Mouse (Mus musculus): ENCODE measurements around the gene Fhad1. TPM values are rescaled to one million over a fixed set of nuclear protein-coding genes. Genes with fewer than 3 reads are reported as not detected.
A peak's percentile ranks its signal among the peaks of the same experiment; 100 is the strongest.

The Fhad1 gene
- total and polyA plus RNA-seq, 2 experiments from 2014 or later, result 5.6 to 7.2 TPM

DNA sequence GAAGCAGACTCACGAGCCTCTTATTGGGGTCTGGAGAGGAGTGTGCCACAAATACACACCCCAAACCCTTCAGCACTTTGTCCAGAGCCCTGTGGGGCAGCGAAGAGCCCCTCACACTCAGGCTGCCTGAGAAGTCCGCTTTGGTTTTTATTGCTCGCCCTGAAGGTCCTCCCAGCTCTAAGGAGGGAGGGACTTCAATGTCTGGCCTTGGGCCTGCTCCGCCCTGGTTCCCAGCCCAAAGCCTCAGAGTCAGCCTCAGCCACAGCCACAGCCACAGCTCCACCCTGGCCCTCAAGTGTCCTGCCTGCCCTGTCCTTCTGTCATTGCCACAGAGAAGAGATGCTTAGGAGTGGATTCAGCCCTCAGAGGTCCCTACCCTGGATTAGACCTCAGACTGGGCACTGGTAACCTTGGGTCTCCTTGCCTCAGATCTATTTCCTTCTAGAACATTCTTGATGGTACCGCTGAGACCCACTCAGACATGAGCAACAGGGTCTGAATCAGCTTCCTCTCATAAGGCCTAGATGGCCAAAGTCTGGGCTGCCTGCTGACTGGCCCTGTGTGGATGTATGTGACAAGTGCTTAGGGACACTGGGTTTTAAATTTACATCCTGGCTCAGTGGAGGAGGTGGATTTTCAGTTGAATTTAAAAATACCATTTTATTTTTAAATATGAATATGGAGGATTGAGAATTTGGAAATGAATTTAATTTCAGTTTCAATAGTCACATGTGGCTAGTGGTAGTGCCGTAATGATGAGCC is 56.1 kb downstream of the Fhad1 start:
- H3K27ac ChIP-seq (ENCODE audit: low read depth, low read length), result no peak overlapping the region
- no peak overlapping the region for H3K4me3 ChIP-seq (ENCODE audit: low read depth, low read length)
- WGBS, result 56% methylated on average over 7 of the region's 7 CpGs
- no peaks in the 10 kb centered on the region for H3K4me1 ChIP-seq (ENCODE audit: insufficient read depth, low read length)
- no peaks in the 10 kb centered on the region for H3K27me3 ChIP-seq (ENCODE audit: insufficient read depth, low read length)
- H3K9ac ChIP-seq (replicated peaks; ENCODE audit: low read length, poor library complexity, severe bottlenecking), result no peak overlapping the region
- H3K9me3 ChIP-seq (ENCODE audit: low read length), result peaks cover 3% of the 10 kb centered on the region; the same call in 1 of the 2 replicates
- no peak for TF ChIP-seq CTCF (IDR thresholded peaks at IDR 0.05)
- H3K4me2 ChIP-seq (ENCODE audit: low read depth, low read length, poor library complexity, severe bottlenecking), result no peak overlapping the region
- DNase-seq (ENCODE audit: low spot score) (no peak), ATAC-seq (ENCODE audit: low FRiP score) (peak; percentile 34; the same call in 1 of the 2 replicates)
- no peaks in the 10 kb centered on the region for H3K36me3 ChIP-seq (ENCODE audit: insufficient read depth, low read length)

DNA sequence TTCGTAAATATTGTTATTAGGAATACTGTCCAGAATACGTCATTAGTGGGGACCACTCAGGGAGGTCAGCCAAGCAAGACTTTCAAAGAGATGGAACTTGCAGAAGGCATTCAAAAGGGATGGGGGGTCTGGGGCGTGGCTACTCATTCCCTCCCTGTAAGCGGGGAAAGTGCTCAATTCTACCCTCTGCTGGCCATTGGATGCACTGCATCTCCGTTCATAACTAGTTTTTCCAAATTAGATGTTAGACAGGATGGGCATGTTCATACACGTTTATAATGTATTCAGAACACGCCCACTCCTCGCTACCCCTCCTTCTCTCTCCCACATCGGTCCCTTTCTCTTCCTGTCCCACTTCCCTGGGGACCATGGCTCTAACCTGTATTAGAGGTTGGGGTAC is 56.7 kb downstream of the Fhad1 start:
- DNase-seq (ENCODE audit: low spot score) (peak; percentile 87), ATAC-seq (ENCODE audit: low FRiP score) (peak; percentile 65; the same call in 1 of the 2 replicates)
- H3K4me1 ChIP-seq (ENCODE audit: insufficient read depth, low read length), result no peaks in the 10 kb centered on the region
- H3K4me3 ChIP-seq (ENCODE audit: low read depth, low read length), result no peak overlapping the region
- WGBS, result 4% methylated on average over 9 of the region's 9 CpGs
- H3K9me3 ChIP-seq (ENCODE audit: low read length), result peaks cover 3% of the 10 kb centered on the region; the same call in 1 of the 2 replicates
- TF ChIP-seq CTCF (IDR thresholded peaks at IDR 0.05), result peak; percentile 96
- H3K27ac ChIP-seq (ENCODE audit: low read depth, low read length), result no peak overlapping the region
- H3K36me3 ChIP-seq (ENCODE audit: insufficient read depth, low read length), result no peaks in the 10 kb centered on the region
- no peak overlapping the region for H3K9ac ChIP-seq (replicated peaks; ENCODE audit: low read length, poor library complexity, severe bottlenecking)
- H3K27me3 ChIP-seq (ENCODE audit: insufficient read depth, low read length), result no peaks in the 10 kb centered on the region
- peak overlapping the region; percentile 29 for H3K4me2 ChIP-seq (ENCODE audit: low read depth, low read length, poor library complexity, severe bottlenecking)

DNA sequence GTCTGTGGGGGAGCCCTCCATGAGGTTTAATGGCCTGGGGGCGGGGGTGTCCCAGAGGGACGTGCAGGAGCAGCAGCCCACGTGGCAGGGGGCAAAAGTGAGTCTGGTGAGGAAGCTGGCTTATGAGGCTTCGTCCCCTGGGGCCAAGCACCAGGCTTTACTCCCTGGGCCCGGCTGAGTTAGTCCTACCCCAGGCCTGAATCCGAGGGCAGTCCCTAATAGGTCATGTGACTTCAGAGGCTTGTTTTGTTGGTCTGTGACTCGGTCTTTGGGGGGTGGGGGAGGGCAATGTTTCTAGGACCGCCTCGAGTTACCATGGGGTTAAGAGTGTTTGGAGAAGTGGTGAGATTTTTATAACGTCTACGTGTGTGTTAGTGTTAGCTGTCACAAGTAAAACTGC is 57.1 kb downstream of the Fhad1 start:
- TF ChIP-seq CTCF (IDR thresholded peaks at IDR 0.05), result no peak
- Histone ChIP-seq H3K27me3 (ENCODE audit: insufficient read depth, low read length) (no peaks in the 10 kb centered on the region), H3K9me3 (ENCODE audit: low read length) (peaks cover 3% of the 10 kb centered on the region; the same call in 1 of the 2 replicates), H3K36me3 (ENCODE audit: insufficient read depth, low read length) (no peaks in the 10 kb centered on the region), H3K27ac (ENCODE audit: low read depth, low read length) (no peak overlapping the region), H3K4me2 (ENCODE audit: low read depth, low read length, poor library complexity, severe bottlenecking) (peak overlapping the region; percentile 29), H3K4me1 (ENCODE audit: insufficient read depth, low read length) (no peaks in the 10 kb centered on the region), H3K9ac (replicated peaks; ENCODE audit: low read length, poor library complexity, severe bottlenecking) (no peak overlapping the region), H3K4me3 (ENCODE audit: low read depth, low read length) (no peak overlapping the region)
- no peak for DNase-seq (ENCODE audit: low spot score)
- WGBS, result 33% methylated on average over 11 of the region's 11 CpGs
- ATAC-seq (ENCODE audit: low FRiP score), result peak; percentile 12; the same call in 1 of the 2 replicates

DNA sequence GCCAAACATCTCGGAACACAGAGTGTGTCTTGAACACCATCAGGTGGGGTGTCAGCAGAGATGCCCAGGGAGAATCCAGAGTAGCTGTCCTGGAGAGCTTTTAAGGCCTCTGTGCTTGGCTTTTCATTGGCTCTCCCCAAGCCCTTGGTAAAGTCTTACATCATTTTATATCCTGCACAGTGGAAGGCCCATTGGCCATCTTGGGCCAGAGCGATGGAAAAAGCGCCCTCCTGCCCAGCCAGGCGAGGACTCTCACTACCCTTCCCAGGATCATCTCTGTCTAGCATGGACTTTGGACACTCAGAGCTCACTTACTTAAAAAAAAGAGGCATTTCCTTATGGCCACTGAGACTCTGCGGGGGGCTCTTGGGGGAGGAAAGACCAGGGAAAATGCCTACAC is 58.0 kb downstream of the Fhad1 start:
- DNase-seq (ENCODE audit: low spot score), result no peak
- 91% methylated on average over 5 of the region's 5 CpGs for WGBS

DNA sequence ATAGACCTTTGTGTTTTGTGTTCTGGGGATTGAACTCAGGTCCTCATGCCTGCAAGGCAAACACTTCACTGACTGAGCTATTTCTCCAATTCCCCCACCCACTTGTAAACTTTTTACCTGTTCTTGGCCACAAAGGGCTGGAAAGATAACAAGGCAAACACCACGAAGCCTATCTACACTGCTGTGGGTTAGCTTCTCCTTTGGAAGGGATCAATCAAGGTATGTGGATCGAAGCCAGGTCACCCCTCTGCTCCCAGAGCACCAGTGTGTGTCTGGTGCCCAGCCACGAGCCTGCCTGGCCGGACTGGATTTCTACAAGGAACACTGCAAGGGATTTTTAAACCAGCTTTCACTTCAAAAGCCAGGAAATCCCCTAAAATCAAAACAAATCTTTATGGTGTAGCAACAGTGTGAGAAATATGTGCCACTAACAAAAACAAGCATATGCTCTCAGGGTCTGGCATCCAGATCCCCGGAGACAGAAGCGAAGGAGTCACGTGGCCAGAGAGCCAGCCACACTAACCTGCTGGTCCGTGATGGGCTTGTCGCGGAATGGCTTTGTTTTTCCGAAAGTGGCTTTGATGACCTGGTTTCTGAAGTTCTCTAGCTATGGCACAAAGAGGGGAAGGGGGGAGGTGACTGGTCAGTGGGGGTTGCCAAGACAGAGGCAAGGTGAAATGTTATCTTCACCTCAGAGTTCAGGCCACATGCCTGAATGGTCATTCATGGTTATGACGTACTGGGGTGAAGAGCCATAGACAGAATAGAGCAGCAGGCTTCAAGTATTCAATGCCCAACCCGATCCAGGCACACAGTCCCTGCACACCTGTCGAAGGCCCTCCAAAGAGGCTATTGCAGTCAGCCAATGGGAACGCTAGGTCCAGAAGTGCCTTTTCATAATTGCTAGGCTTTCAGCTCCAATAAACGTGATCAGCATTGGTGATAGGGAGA is 59.8 kb downstream of the Fhad1 start:
- Histone ChIP-seq H3K4me1 (ENCODE audit: insufficient read depth, low read length) (no peaks in the 10 kb centered on the region), H3K36me3 (ENCODE audit: insufficient read depth, low read length) (no peaks in the 10 kb centered on the region), H3K9ac (replicated peaks; ENCODE audit: low read length, poor library complexity, severe bottlenecking) (no peak overlapping the region), H3K27me3 (ENCODE audit: insufficient read depth, low read length) (no peaks in the 10 kb centered on the region), H3K4me3 (ENCODE audit: low read depth, low read length) (no peak overlapping the region), H3K4me2 (ENCODE audit: low read depth, low read length, poor library complexity, severe bottlenecking) (no peak overlapping the region), H3K9me3 (ENCODE audit: low read length) (no peaks in the 10 kb centered on the region), H3K27ac (ENCODE audit: low read depth, low read length) (no peak overlapping the region)
- TF ChIP-seq CTCF (IDR thresholded peaks at IDR 0.05), result no peak
- no peak for ATAC-seq (ENCODE audit: low FRiP score)
- 72% methylated on average over 16 of the region's 16 CpGs for WGBS
- DNase-seq (ENCODE audit: low spot score), result no peak

More for the DNA sequence above, 58.0 kb downstream of the Fhad1 start:
- Histone ChIP-seq H3K36me3 (ENCODE audit: insufficient read depth, low read length) (no peaks in the 10 kb centered on the region), H3K9me3 (ENCODE audit: low read length) (peaks cover 3% of the 10 kb centered on the region; the same call in 1 of the 2 replicates), H3K27me3 (ENCODE audit: insufficient read depth, low read length) (no peaks in the 10 kb centered on the region), H3K4me3 (ENCODE audit: low read depth, low read length) (no peak overlapping the region), H3K27ac (ENCODE audit: low read depth, low read length) (no peak overlapping the region), H3K4me1 (ENCODE audit: insufficient read depth, low read length) (no peaks in the 10 kb centered on the region), H3K4me2 (ENCODE audit: low read depth, low read length, poor library complexity, severe bottlenecking) (no peak overlapping the region), H3K9ac (replicated peaks; ENCODE audit: low read length, poor library complexity, severe bottlenecking) (no peak overlapping the region)
- TF ChIP-seq CTCF (IDR thresholded peaks at IDR 0.05), result no peak
- no peak for ATAC-seq (ENCODE audit: low FRiP score)

Measured in midbrain, postnatal 0 days (tissue).